Mouse (Mus musculus): ENCODE data around the gene Fes. TPM values are rescaled to one million over a fixed set of nuclear protein-coding genes. Genes with fewer than 3 reads are reported as not detected.

Gene Fes
- total RNA-seq, 2 experiments from 2014 or later: 19.9 to 21.7 TPM

DNA sequence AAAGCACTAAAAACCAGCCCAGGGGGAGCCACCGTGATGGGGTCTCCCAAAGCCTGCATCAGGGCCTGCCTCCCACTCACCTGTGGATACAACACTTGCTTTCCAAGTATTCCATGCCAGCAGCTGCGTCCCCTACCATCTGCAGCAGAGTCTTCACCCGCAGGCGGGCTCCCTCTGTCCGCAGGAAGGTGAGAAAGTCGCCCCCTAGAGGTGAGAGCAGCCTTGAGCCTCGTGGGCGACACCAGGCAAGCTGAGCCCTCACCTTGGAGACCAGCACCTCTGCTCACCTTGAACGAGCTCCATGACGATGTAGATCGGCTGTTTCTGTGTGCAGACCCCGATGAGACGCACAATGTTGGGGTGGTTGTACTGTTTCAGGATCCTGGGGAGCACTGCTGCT is 8.2 kb downstream of the Fes start:
- no peak for DNase-seq
- intact Hi-C loops (cut with DNase I): no loop called here

GRCm38 (mm10) chr7:80377471-80377870 is 10.3 kb downstream of the Fes start:
- peak; percentile 67 to 84 for DNase-seq
- intact Hi-C loops (cut with DNase I): no loop called here

DNA sequence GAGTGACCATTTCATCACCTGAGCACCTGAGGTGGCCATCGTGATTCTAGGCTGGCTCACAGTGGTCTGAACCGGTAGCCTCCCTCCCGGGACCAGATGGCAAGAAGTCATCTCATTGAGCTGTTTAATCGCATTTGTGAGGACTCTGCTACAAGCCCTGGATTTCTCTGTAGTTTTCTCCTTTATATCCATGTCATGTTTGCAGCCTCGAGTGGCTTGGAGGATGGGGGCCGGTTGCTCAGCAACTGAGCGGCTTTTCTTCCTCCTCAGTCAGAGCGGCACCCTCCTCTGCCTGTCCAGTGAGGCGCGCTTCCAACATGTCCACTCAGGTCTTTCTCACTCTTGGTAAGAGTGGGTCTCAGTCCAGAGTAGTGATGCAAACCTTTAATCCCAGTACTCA is 11.6 kb downstream of the Fes start:
- no peak for DNase-seq
- intact Hi-C loops (cut with DNase I): no loop called here

- DNase-seq: no peak
- intact Hi-C loops (cut with DNase I): no loop called here
Measured at GRCm38 (mm10) chr7:80375376-80376039, 12.2 kb downstream of the Fes start.

- no peak for DNase-seq
- intact Hi-C loops (cut with DNase I): no loop called here
Measured at GRCm38 (mm10) chr7:80374733-80375132, 13.0 kb downstream of the Fes start.

DNA sequence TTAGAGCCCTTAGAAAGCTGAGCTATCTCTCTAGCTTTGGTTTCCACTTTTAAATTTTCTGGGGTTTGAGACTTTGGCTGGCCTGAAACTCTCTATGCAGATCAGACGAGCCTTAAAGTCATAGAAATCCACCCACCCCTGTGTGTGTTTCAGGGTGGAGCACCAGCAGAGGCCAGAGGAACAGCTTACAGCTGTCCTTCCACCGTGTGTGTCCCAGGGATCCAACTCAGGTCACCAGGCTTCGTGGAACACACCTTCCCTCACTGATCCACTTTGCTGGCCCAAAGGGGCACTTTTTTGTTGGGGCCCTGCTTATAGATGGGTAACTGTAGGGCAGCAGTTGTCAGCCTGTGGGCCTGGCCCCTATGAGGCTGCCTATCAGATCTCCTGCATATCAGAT is 13.5 kb downstream of the Fes start:
- intact Hi-C loops (cut with DNase I): no loop called here

GRCm38 (mm10) chr7:80373850-80374249 is 13.9 kb downstream of the Fes start:
- DNase-seq: no peak
- intact Hi-C loops (cut with DNase I): no loop called here

More for the DNA sequence above, 13.5 kb downstream of the Fes start:
- no peak for DNase-seq

DNA sequence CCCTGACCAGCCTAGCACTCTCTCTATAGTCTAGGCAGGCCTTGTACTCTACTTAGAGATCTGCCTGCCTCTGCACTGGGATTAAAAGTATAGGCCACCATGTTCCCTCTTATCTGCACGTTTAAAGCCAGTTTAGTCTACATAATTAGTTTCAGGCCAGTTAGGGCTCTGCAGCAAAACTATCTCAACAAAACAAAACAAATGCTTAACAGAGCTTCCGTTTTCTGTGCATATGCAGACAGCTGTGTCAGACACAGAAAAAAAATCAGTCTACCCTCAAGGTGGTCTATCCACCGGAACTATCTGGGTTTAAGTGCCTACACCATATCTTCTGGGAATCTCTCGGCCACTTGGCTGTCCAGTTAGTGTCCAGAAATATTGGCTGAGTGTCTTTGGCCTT is 14.4 kb downstream of the Fes start:
- intact Hi-C loops (cut with DNase I): no loop called here
- no peak for DNase-seq

GRCm38 (mm10) chr7:80372667-80373066 is 15.1 kb downstream of the Fes start:
- intact Hi-C loops (cut with DNase I): no loop called here

DNA sequence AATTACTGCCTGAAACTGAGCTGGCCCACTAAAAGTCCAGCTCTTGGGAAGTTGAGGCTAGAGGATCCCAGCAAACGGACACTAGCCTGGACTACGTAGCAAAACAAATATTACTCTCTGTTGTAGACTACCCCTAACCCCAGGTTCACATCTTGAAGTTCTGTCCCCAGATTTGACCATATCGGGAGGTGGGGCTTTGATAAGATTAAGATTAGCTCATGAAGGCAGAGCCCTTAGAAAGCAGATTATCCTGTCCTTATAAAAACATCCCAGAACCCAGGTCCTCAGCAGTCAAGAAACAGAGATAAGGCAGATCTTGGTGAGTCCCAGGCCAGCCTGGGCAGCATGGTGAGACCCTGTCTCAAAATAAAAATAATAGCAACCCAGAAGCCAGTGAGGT is 15.6 kb downstream of the Fes start:
- DNase-seq: no peak
- intact Hi-C loops (cut with DNase I): no loop called here

More at GRCm38 (mm10) chr7:80372667-80373066, 15.1 kb downstream of the Fes start:
- no peak for DNase-seq

DNA sequence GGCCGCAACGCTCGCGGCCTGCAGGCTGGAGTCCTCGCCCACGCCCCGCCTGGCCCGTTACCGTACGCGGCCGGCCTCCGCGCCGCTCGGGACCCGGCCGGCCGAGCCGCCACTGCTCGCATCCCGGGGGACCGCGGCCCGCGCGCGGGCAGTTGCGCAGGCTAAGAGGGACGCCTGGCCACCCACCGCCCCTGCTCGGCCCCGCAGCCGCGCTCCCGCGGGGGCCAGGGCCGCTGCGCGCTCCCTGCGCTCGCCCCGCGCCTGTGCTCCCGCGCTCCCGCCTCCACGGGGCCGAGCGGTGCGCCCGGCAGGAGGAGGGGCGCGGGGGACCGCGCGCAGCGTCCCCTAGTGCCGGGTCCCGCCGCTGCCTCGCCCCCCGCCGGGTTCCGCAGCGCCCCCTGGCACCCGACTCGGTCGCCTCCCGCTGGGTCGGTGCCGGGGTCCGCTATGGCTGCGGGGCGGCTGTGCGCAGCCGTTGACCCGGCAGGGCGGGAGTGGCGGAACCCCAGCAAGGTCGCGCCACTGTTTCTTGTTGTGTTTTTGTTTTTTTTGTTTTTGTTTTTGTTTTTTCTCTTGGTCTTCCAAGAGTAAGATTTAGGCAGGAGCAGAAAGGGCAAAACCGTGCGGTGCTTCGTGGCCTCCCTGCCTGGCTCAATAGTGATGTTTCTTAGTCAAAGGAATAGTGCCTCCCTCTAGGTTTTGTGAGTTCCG is 16.6 kb downstream of the Fes start, which contains the start of gene Man2a2:
Gene Man2a2 (minus strand): TSS at position 335 of the 711 bp plus-strand sequence.
- peak; percentile 87 to 90 for DNase-seq
- intact Hi-C loops (cut with DNase I): loop anchor here (2.0 kb wide), 1 partner anchor 230 kb away; no protein-coding TSS in a partner anchor

DNA sequence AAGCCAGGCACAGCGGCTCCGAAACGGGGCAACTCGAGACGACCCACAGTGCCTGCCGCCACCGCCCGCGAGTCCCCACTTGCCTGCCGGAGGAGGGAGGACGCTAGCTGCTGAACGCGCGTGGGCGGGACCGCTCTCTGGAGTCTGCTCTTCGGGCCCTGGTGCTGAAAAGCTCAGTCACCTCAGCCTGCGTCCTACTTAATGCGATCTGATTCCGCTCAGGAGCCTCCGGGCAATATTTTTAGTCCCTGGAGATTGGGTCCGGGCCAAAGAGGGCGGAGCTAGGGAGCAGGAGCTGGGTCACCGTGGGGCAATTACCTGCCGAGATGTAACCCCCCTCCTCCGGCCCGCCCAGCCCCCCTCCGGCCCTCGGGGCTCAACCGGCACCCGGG is 17.1 kb downstream of the Fes start:
- DNase-seq: peak; percentile 88
- intact Hi-C loops (cut with DNase I): loop anchor here (1.0 to 2.0 kb wide), 2 partner anchors 30 to 230 kb away; no protein-coding TSS in a partner anchor

DNA sequence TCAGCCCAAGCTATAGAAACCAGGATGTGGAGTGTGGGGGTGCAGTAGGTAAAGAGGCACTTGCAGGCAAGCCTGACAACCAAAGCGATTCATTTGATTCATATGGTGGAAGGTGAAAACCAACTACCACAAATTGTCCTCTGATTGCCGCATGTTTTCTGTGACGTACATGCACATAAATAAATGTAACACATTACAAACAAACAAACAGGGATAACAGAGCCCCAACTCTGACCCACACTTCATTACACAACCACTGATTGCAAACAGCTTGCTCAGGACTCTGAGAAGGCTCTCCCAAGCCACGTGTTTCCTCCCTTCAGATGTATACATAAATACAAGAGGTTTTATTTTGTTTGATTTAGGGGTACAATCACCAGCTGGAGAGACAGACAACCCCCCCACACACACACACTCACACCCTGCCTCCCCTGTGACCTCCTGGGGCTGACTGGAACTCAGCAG is 17.7 kb downstream of the Fes start:
- intact Hi-C loops (cut with DNase I): loop anchor here (1.0 to 2.0 kb wide), 2 partner anchors 30 to 229 kb away; no protein-coding TSS in a partner anchor
- DNase-seq: no peak

DNA sequence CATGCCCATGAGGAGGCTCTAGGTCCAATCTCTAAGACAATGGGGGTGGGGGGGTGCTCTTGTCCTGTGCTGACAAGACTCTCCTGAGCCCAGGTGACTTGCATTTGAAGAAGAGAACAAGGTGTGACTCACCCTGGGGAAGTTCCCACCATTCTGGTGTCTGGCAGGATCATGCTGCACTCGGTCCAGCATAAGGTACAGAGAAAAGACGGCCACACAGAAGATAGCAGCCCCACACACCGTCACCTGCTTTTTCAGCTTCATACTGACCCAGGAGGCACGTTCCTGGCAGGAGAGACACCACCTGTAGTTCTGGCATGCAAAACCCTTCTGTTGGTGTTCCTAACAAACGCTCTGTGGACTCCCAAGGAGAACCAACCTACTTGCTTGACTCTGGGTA is 18.3 kb downstream of the Fes start:
- no peak for DNase-seq
- intact Hi-C loops (cut with DNase I): no loop called here

GRCm38 (mm10) chr7:80368635-80369421 is 18.9 kb downstream of the Fes start:
- DNase-seq: peak; percentile 48 to 61
- intact Hi-C loops (cut with DNase I): no loop called here

- no peak for DNase-seq
- intact Hi-C loops (cut with DNase I): no loop called here
Measured at GRCm38 (mm10) chr7:80368009-80368408, 19.7 kb downstream of the Fes start.

GRCm38 (mm10) chr7:80367232-80367631 is 20.5 kb downstream of the Fes start:
- DNase-seq: no peak
- intact Hi-C loops (cut with DNase I): no loop called here

GRCm38 (mm10) chr7:80365759-80366158 is 22.0 kb downstream of the Fes start:
- DNase-seq: peak; percentile 70 to 74

DNA sequence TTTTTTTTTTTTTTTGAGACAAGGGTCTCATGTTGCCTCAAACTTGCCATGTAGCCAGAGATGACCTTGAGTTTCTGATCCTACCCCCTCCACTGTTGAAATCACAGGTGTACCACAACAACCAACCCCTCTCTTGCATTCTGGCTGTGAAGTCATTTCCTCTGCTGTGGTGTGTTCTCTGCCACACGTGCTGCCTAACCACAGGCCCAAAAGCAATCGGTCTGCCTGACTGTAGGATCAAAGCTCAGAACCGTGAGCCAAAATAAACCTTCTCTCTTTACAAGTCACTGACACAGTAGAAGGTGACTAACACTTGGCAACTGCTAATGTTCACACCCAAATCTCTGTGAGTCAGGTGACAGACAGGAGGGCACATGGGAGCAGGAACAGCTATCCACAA is 27.3 kb downstream of the Fes start:
- no peak for DNase-seq
- intact Hi-C loops (cut with DNase I): no loop called here

More at GRCm38 (mm10) chr7:80365759-80366158, 22.0 kb downstream of the Fes start:
- intact Hi-C loops (cut with DNase I): no loop called here

DNA sequence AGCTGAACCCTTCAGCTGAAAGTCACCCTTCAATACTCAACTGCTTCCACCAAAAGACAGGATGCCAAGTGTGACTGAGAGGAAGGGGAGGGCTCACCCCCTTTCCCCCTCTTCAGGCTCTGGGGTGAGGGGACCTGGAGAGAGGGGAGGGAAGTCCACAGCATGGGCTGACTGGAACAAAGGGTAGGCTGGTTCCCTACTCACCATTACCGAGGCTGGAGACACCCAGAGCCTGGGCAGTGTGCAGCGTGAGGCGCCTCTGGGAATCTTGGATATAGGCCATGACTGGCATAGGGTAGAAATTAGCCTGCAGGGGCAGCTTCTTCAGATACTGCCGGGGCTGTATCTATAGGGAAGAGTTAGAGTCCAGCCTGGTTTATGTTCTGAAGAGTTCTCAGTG is 29.7 kb downstream of the Fes start:
- intact Hi-C loops (cut with DNase I): no loop called here
- DNase-seq: no peak

DNA sequence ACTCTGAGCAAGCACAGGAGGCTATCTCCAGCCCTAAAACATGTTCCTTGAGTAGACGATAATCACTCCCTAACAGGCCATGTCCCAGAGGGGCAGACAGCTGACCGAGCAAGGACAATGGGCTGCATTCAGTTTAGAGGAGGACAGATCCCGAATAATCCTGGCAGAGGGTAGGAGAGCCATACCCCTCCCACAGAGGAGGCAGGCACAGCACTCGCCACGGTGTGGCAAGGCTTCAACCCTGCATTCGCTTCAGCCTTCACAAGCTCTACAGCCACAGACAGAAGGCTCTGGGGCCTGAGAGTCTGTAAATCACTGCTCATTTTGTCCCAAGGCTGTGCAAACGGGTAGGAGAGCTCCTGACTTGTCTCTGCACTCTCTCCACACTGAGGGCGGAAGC is 30.6 kb downstream of the Fes start:
- intact Hi-C loops (cut with DNase I): no loop called here
- peak in 1 of 2 experiments; percentile 57 for DNase-seq

Measured in heart, postnatal 10 days (tissue).